Mouse (Mus musculus) liver, embryonic 14.5 days (tissue): ENCODE results near the gene Grik3.

Source experiments
- CTCF ChIP-seq: IDR thresholded peaks from 2 replicates; pipeline ENCODE4 v1.5.1; 2016; ENCODE audit warnings: antibody characterized with exemption, low read depth, control low read depth
- EP300 ChIP-seq: IDR thresholded peaks from 2 replicates; pipeline ENCODE4 v1.6.1; 2016; ENCODE audit warnings: antibody characterized with exemption, low read depth

- TF ChIP-seq CTCF (no peak), EP300 (no peak)
Measured at GRCm38 (mm10) chr4:125492706-125493105, 2.2 kb downstream of the Grik3 start.
